Mouse (Mus musculus): ENCODE data around the gene Tfr2.

GRCm38 (mm10) chr5:137613076-137613475 is 43.4 kb downstream of the Tfr2 start:
- no peak for TF ChIP-seq CTCF (IDR thresholded peaks at IDR 0.05; ENCODE audit: low read depth, low read length)
- TF ChIP-seq POLR2A (IDR thresholded peaks at IDR 0.05; ENCODE audit: borderline replicate concordance, low read depth, low read length) = no peak
